Mouse (Mus musculus) layer of hippocampus, postnatal 14 days (tissue): ENCODE results near the gene Aagab. TPM values are rescaled to one million over a fixed set of nuclear protein-coding genes. Genes with fewer than 3 reads are reported as not detected.

Source experiments
- DNase-seq, 2 experiments: peaks; one replicate each; pipeline ENCODE4 v3.0.0; 2021 to 2022; ENCODE audit warnings: low spot score in 2 of 2, mixed read lengths in 1 of 2
- total RNA-seq, 2 experiments: library from RNA; stranded (reverse); gene quantifications; 2 replicates each; pipeline ENCODE4 v1.2.3; 2021

Aagab gene
- total RNA-seq, 2 experiments from 2014 or later, result 47.8 to 58.7 TPM

GRCm38 (mm10) chr9:63645084-63645483 lies 42.6 kb downstream of the Aagab start:
- no peak for DNase-seq

GRCm38 (mm10) chr9:63647581-63648519 lies 45.4 kb downstream of the Aagab start:
- no peak for DNase-seq

- DNase-seq, result no peak
Observed at GRCm38 (mm10) chr9:63648520-63648918, 46.1 kb downstream of the Aagab start.

GRCm38 (mm10) chr9:63649841-63650545 lies 47.5 kb downstream of the Aagab start:
- DNase-seq, result no peak

GRCm38 (mm10) chr9:63650905-63651304 lies 48.4 kb downstream of the Aagab start:
- no peak for DNase-seq

- no peak for DNase-seq
Observed at GRCm38 (mm10) chr9:63651594-63651993, 49.1 kb downstream of the Aagab start.

- DNase-seq, result no peak
Observed at GRCm38 (mm10) chr9:63653666-63654065, 51.2 kb downstream of the Aagab start.

GRCm38 (mm10) chr9:63654575-63654974 lies 52.1 kb downstream of the Aagab start:
- DNase-seq, result no peak

GRCm38 (mm10) chr9:63655092-63655491 lies 52.6 kb downstream of the Aagab start:
- DNase-seq, result no peak

GRCm38 (mm10) chr9:63657167-63657566 lies 54.7 kb downstream of the Aagab start:
- DNase-seq, result no peak

- DNase-seq, result no peak
Observed at GRCm38 (mm10) chr9:63658436-63658835, 56.0 kb downstream of the Aagab start.

- no peak for DNase-seq
Observed at GRCm38 (mm10) chr9:63658970-63659371, 56.5 kb downstream of the Aagab start.

- DNase-seq, result no peak
Observed at GRCm38 (mm10) chr9:63660061-63660460, 57.6 kb downstream of the Aagab start.

GRCm38 (mm10) chr9:63660691-63661090 lies 58.2 kb downstream of the Aagab start:
- DNase-seq, result no peak

GRCm38 (mm10) chr9:63662759-63663158 lies 60.3 kb downstream of the Aagab start:
- no peak for DNase-seq

GRCm38 (mm10) chr9:63663222-63663621 lies 60.8 kb downstream of the Aagab start:
- DNase-seq, result no peak

GRCm38 (mm10) chr9:63664300-63664745 lies 61.9 kb downstream of the Aagab start:
- DNase-seq, result no peak

- no peak for DNase-seq
Observed at GRCm38 (mm10) chr9:63664792-63665646, 62.6 kb downstream of the Aagab start.

GRCm38 (mm10) chr9:63666612-63667372 lies 64.3 kb downstream of the Aagab start:
- peak in 1 of 2 experiments; percentile 52 for DNase-seq

GRCm38 (mm10) chr9:63667373-63667724 lies 64.9 kb downstream of the Aagab start:
- DNase-seq, result no peak
